Mouse (Mus musculus) left cerebral cortex, adult 9 months (tissue): ENCODE results near the gene Cdc37.
A peak's percentile ranks its signal among the peaks of the same experiment; 100 is the strongest.

Experiments used
- DNase-seq, 2 experiments: peaks; one replicate each; pipeline ENCODE4 v3.0.0; 2022; ENCODE audit warnings: low spot score in 2 of 2

Cdc37 gene

GRCm38 (mm10) chr9:21135941-21136381 is 13.8 kb downstream of the Cdc37 start:
- DNase-seq = no peak

- DNase-seq = no peak
Observed at GRCm38 (mm10) chr9:21135329-21135890, 14.4 kb downstream of the Cdc37 start.

GRCm38 (mm10) chr9:21134595-21135328 is 15.0 kb downstream of the Cdc37 start:
- DNase-seq = no peak

- no peak for DNase-seq
Observed at GRCm38 (mm10) chr9:21133064-21133707, 16.6 kb downstream of the Cdc37 start.

GRCm38 (mm10) chr9:21132102-21132775 is 17.5 kb downstream of the Cdc37 start:
- no peak for DNase-seq

GRCm38 (mm10) chr9:21131059-21131956 is 18.5 kb downstream of the Cdc37 start, which contains the start of gene Tyk2:
Gene Tyk2 (minus strand): TSS chr9:21131243.
- DNase-seq = peak; percentile 94 to 97

- DNase-seq = no peak
Observed at GRCm38 (mm10) chr9:21126259-21126627, 23.5 kb downstream of the Cdc37 start.

GRCm38 (mm10) chr9:21125502-21126258 is 24.1 kb downstream of the Cdc37 start:
- DNase-seq = no peak

- DNase-seq = no peak
Observed at GRCm38 (mm10) chr9:21124837-21125236, 24.9 kb downstream of the Cdc37 start.

- DNase-seq = no peak
Observed at GRCm38 (mm10) chr9:21121483-21121882, 28.3 kb downstream of the Cdc37 start.

- no peak for DNase-seq
Observed at GRCm38 (mm10) chr9:21117073-21117472, 32.7 kb downstream of the Cdc37 start.

- no peak for DNase-seq
Observed at GRCm38 (mm10) chr9:21115105-21115504, 34.7 kb downstream of the Cdc37 start.

- DNase-seq = no peak
Observed at GRCm38 (mm10) chr9:21114190-21114589, 35.6 kb downstream of the Cdc37 start.

- DNase-seq = no peak
Observed at GRCm38 (mm10) chr9:21113751-21114150, 36.0 kb downstream of the Cdc37 start.

- no peak for DNase-seq
Observed at GRCm38 (mm10) chr9:21107607-21108237, 42.1 kb downstream of the Cdc37 start.

- DNase-seq = no peak
Observed at GRCm38 (mm10) chr9:21105760-21106564, 43.8 kb downstream of the Cdc37 start.

- DNase-seq = no peak
Observed at GRCm38 (mm10) chr9:21104814-21105213, 45.0 kb downstream of the Cdc37 start.

GRCm38 (mm10) chr9:21102076-21102475 is 47.7 kb downstream of the Cdc37 start:
- DNase-seq = no peak

GRCm38 (mm10) chr9:21100447-21101161 is 49.2 kb downstream of the Cdc37 start:
- DNase-seq = no peak
